ENCODE assay signal across 11 mouse cellular contexts in the genomic region with DNA sequence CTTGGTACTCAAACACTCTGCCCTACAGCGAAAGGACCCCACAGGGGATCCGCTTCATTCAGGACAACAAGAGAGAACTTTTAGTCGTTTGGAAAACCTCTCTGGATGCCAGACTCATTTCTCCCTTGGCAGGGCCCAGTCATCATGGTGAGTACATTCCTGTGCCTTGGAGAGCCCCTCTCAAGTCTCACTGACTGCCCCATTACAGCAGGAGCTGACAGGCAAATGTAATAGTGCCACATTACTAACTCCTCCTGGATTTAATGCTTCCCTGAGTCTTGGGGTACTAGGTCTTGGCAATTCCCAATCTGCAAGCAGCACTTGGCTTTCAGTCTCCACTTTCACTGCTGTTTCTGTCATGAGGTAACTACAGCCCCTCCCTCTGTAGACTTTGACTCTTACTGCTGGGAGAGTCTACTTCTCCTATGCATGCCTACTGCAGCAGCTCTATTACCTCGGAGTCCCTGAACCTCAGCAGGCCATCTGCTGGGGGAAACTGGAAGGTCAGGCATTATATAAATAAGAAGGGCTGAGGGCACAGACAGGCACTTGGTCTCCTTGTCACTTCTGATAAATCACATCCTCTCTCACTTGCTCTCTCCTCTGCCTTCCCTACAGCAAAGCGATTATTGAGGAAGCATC.
DNase-seq lines count a peak whose midpoint lies in the region; ATAC-seq and TF ChIP-seq lines count a peak whose summit lies in the region.
"Had no signal": no experiment of that assay in that cellular context is flagged by ENCODE, and none has a peak within 500 bp of the region (broad histone marks: within the 10 kb centered on the region; RNA-seq: fewer than 3 reads in every experiment).

No protein-coding gene starts in this region.

- 64% methylated on average over 5 of the region's 5 CpGs for WGBS in midbrain, embryonic 14.5 days
- 60% methylated on average over 5 of the region's 5 CpGs for WGBS in midbrain, embryonic 16.5 days
- 46% methylated on average over 5 of the region's 5 CpGs for WGBS in intestine, postnatal 0 days

- DNase-seq in cerebellum, postnatal 36 days = peak; percentile 11 to 14
- DNase-seq in cerebellum, adult 11-12 months = no peak
- peak; percentile 69 for DNase-seq in midbrain, embryonic 14.5 days
- DNase-seq in yolk sac, embryonic 10.5 days (ENCODE audit: low spot score) = peak; percentile 8
- no peak for DNase-seq in ovary, postnatal 14 days (ENCODE audit: low spot score)
- no peak for DNase-seq in frontal cortex, postnatal 10 days (ENCODE audit: low spot score in 2 of 2)

- H3K4me2 ChIP-seq in midbrain, embryonic 14.5 days (ENCODE audit: low read length) = no peak overlapping the region
- H3K4me2 ChIP-seq in midbrain, embryonic 16.5 days (ENCODE audit: low read length) = no peak overlapping the region
- H3K4me2 ChIP-seq in intestine, postnatal 0 days (replicated peaks; ENCODE audit: low read depth) = no peak overlapping the region
- H3K4me2 ChIP-seq: liver, embryonic 15.5 days had no signal

- H3K27me3 ChIP-seq in midbrain, embryonic 14.5 days (ENCODE audit: control insufficient read depth, insufficient read depth, low read length) = no peaks in the 10 kb centered on the region
- H3K27me3 ChIP-seq in midbrain, embryonic 16.5 days (ENCODE audit: control insufficient read depth, insufficient read depth, low read depth, low read length) = no peaks in the 10 kb centered on the region
- H3K27me3 ChIP-seq in intestine, postnatal 0 days (replicated peaks; ENCODE audit: control insufficient read depth, insufficient read depth, low read length) = no peaks in the 10 kb centered on the region
- H3K27me3 ChIP-seq: liver, embryonic 15.5 days had no signal

- TF ChIP-seq CTCF in intestine, postnatal 0 days (IDR thresholded peaks at IDR 0.05; ENCODE audit: low read depth) = peak; percentile 58

- no peaks in the 10 kb centered on the region for H3K36me3 ChIP-seq in midbrain, embryonic 14.5 days (ENCODE audit: control insufficient read depth, insufficient read depth, low read length)
- H3K36me3 ChIP-seq in midbrain, embryonic 16.5 days (ENCODE audit: control insufficient read depth, insufficient read depth, low read length) = no peaks in the 10 kb centered on the region
- H3K36me3 ChIP-seq in intestine, postnatal 0 days (ENCODE audit: control insufficient read depth, insufficient read depth) = no peaks in the 10 kb centered on the region
- H3K36me3 ChIP-seq: G1E; liver, embryonic 15.5 days had no signal

- no peak overlapping the region for H3K9ac ChIP-seq in midbrain, embryonic 14.5 days (replicated peaks; ENCODE audit: low read length)
- no peak overlapping the region for H3K9ac ChIP-seq in midbrain, embryonic 16.5 days (ENCODE audit: low read depth, low read length)
- no peak overlapping the region for H3K9ac ChIP-seq in intestine, postnatal 0 days (ENCODE audit: low read depth, low read length)
- H3K9ac ChIP-seq: liver, embryonic 15.5 days had no signal

- no peak for ATAC-seq in midbrain, embryonic 14.5 days (ENCODE audit: low FRiP score, low TSS enrichment)
- ATAC-seq in midbrain, embryonic 16.5 days = no peak
- ATAC-seq in intestine, postnatal 0 days = peak; percentile 31; the same call in 1 of the 2 replicates

- H3K27ac ChIP-seq in midbrain, embryonic 14.5 days (replicated peaks; ENCODE audit: low read depth, low read length) = no peak overlapping the region
- no peak overlapping the region for H3K27ac ChIP-seq in midbrain, embryonic 16.5 days (ENCODE audit: low read length)
- no peak overlapping the region for H3K27ac ChIP-seq in intestine, postnatal 0 days (ENCODE audit: low read depth, low read length)
- H3K27ac ChIP-seq: liver, embryonic 15.5 days had no signal

- H3K4me3 ChIP-seq in midbrain, embryonic 14.5 days (replicated peaks; ENCODE audit: low read depth, low read length) = no peak overlapping the region
- no peak overlapping the region for H3K4me3 ChIP-seq in midbrain, embryonic 16.5 days (ENCODE audit: low read depth, low read length)
- H3K4me3 ChIP-seq in intestine, postnatal 0 days (ENCODE audit: low read depth, low read length) = no peak overlapping the region
- H3K4me3 ChIP-seq: erythroblast, embryonic 14.5 days; liver, embryonic 15.5 days had no signal

- H3K9me3 ChIP-seq in midbrain, embryonic 14.5 days (ENCODE audit: control insufficient read depth, low read length) = no peaks in the 10 kb centered on the region
- H3K9me3 ChIP-seq in midbrain, embryonic 16.5 days (replicated peaks; ENCODE audit: control insufficient read depth, low read length, poor library complexity, severe bottlenecking) = no peaks in the 10 kb centered on the region
- H3K9me3 ChIP-seq in intestine, postnatal 0 days (ENCODE audit: control insufficient read depth) = no peaks in the 10 kb centered on the region
- H3K9me3 ChIP-seq: liver, embryonic 15.5 days had no signal

- no peaks in the 10 kb centered on the region for H3K4me1 ChIP-seq in midbrain, embryonic 14.5 days (ENCODE audit: control insufficient read depth, insufficient read depth, low read length)
- no peaks in the 10 kb centered on the region for H3K4me1 ChIP-seq in midbrain, embryonic 16.5 days (ENCODE audit: control insufficient read depth, insufficient read depth, low read length)
- no peaks in the 10 kb centered on the region for H3K4me1 ChIP-seq in intestine, postnatal 0 days (replicated peaks; ENCODE audit: control insufficient read depth, insufficient read depth, low read length)
- H3K4me1 ChIP-seq: liver, embryonic 15.5 days had no signal

Comparison
In these comparisons a context has a peak if more than half of its experiments do, and no peak if none do; other contexts are left out.
1. DNase-seq: peak in cerebellum, postnatal 36 days (2 of 2), midbrain, embryonic 14.5 days (single experiment) and yolk sac, embryonic 10.5 days (single experiment); none in cerebellum, adult 11-12 months (single experiment), ovary, postnatal 14 days (single experiment) and frontal cortex, postnatal 10 days (0 of 2).